Mouse (Mus musculus) lung, postnatal 0 days (tissue): ENCODE data around the gene Zfp472.

Experiments used
- CTCF ChIP-seq: IDR thresholded peaks from 2 replicates; pipeline ENCODE4 v1.5.1; 2016; ENCODE audit warnings: antibody characterized with exemption, mild to moderate bottlenecking
- EP300 ChIP-seq: IDR thresholded peaks from 2 replicates; pipeline ENCODE4 v1.6.1; 2016; ENCODE audit warnings: antibody characterized with exemption, mild to moderate bottlenecking, control low read depth

- TF ChIP-seq CTCF (peak; percentile 91), EP300 (no peak)
Measured at GRCm38 (mm10) chr17:32951441-32951840, 14.2 kb upstream of the Zfp472 start.
